In genomic region chr1:82815941-82816716, GRCm38 (mm10) we compare ENCODE assay signal across 10 mouse cellular contexts. TPM values are rescaled to one million over a fixed set of nuclear protein-coding genes. Genes with fewer than 3 reads are reported as not detected.
DNase-seq lines count a peak whose midpoint lies in the region; ATAC-seq and TF ChIP-seq lines count a peak whose summit lies in the region.
"Had no signal": no experiment of that assay in that cellular context is flagged by ENCODE, and none has a peak within 500 bp of the region (broad histone marks: within the 10 kb centered on the region; RNA-seq: fewer than 3 reads in every experiment).

No protein-coding gene starts in this region.

- WGBS in neural tube, embryonic 14.5 days, result 65% methylated on average over 17 of the region's 17 CpGs
- WGBS in hindbrain, embryonic 16.5 days, result 62% methylated on average over 16 of the region's 17 CpGs
- WGBS in liver, embryonic 16.5 days (ENCODE audit: insufficient replicate concordance), result 18% methylated on average over 17 of the region's 17 CpGs
- 45% methylated on average over 17 of the region's 17 CpGs for whole genome bisulfite sequencing in stomach, postnatal 0 days

- no peak overlapping the region for H3K4me2 ChIP-seq in neural tube, embryonic 14.5 days (ENCODE audit: low read depth, low read length)
- peak overlapping the region; percentile 19; the same call in 1 of the 2 replicates for H3K4me2 ChIP-seq in hindbrain, embryonic 16.5 days (ENCODE audit: low read length)
- H3K4me2 ChIP-seq in liver, embryonic 16.5 days (ENCODE audit: low read depth, low read length), result peak overlapping the region; percentile 61
- H3K4me2 ChIP-seq in stomach, postnatal 0 days (replicated peaks; ENCODE audit: low read depth), result no peak overlapping the region
- H3K4me2 ChIP-seq: embryonic facial prominence, embryonic 13.5 days; limb, embryonic 12.5 days had no signal

- DNase-seq in neural tube, embryonic 10.5 days (ENCODE audit: extremely low spot score, low spot score), result no peak
- DNase-seq in stomach, postnatal 0 days (ENCODE audit: low spot score), result peak; percentile 84
- no peak for DNase-seq in right cerebral cortex, postnatal 10 days (ENCODE audit: low spot score in 2 of 2)
- DNase-seq in thymus, postnatal 4 days, result no peak
- DNase-seq in retina, postnatal 1 day, result no peak

- no peaks in the 10 kb centered on the region for H3K36me3 ChIP-seq in neural tube, embryonic 14.5 days (ENCODE audit: control insufficient read depth, insufficient read depth, low read length)
- no peaks in the 10 kb centered on the region for H3K36me3 ChIP-seq in hindbrain, embryonic 16.5 days (ENCODE audit: control insufficient read depth, insufficient read depth, low read length)
- no peaks in the 10 kb centered on the region for H3K36me3 ChIP-seq in liver, embryonic 16.5 days (ENCODE audit: control insufficient read depth, insufficient read depth)
- H3K36me3 ChIP-seq in stomach, postnatal 0 days (ENCODE audit: control insufficient read depth, insufficient read depth, low read length), result no peaks in the 10 kb centered on the region
- H3K36me3 ChIP-seq: embryonic facial prominence, embryonic 13.5 days; limb, embryonic 12.5 days had no signal

- H3K9ac ChIP-seq in neural tube, embryonic 14.5 days (replicated peaks; ENCODE audit: low read depth, low read length), result no peak overlapping the region
- H3K9ac ChIP-seq in hindbrain, embryonic 16.5 days (ENCODE audit: low read depth, low read length), result no peak overlapping the region
- H3K9ac ChIP-seq in liver, embryonic 16.5 days (ENCODE audit: low read depth, low read length), result peak overlapping the region; percentile 58
- no peak overlapping the region for H3K9ac ChIP-seq in stomach, postnatal 0 days (ENCODE audit: low read length)
- H3K9ac ChIP-seq: embryonic facial prominence, embryonic 13.5 days; limb, embryonic 12.5 days had no signal

- H3K4me1 ChIP-seq in neural tube, embryonic 14.5 days (ENCODE audit: control insufficient read depth, insufficient read depth, low read length), result no peaks in the 10 kb centered on the region
- H3K4me1 ChIP-seq in hindbrain, embryonic 16.5 days (ENCODE audit: control insufficient read depth, insufficient read depth, low read depth, low read length), result no peaks in the 10 kb centered on the region
- H3K4me1 ChIP-seq in liver, embryonic 16.5 days (ENCODE audit: control insufficient read depth, low read depth, low read length), result peaks cover 65% of the 10 kb centered on the region
- H3K4me1 ChIP-seq in stomach, postnatal 0 days (replicated peaks; ENCODE audit: control insufficient read depth, insufficient read depth), result no peaks in the 10 kb centered on the region

- no peak for TF ChIP-seq CTCF in stomach, postnatal 0 days (IDR thresholded peaks at IDR 0.05; ENCODE audit: low read depth)

- H3K4me3 ChIP-seq in neural tube, embryonic 14.5 days (ENCODE audit: low read depth, low read length), result no peak overlapping the region
- H3K4me3 ChIP-seq in hindbrain, embryonic 16.5 days (ENCODE audit: low read length), result no peak overlapping the region
- peak overlapping the region; percentile 28 for H3K4me3 ChIP-seq in liver, embryonic 16.5 days (ENCODE audit: low read depth, low read length)
- H3K4me3 ChIP-seq in stomach, postnatal 0 days (ENCODE audit: low read depth, low read length), result no peak overlapping the region
- H3K4me3 ChIP-seq: embryonic facial prominence, embryonic 13.5 days; limb, embryonic 12.5 days had no signal

- peak; percentile 56; the same call in 1 of the 2 replicates for ATAC-seq in neural tube, embryonic 14.5 days (ENCODE audit: low read depth)
- ATAC-seq in hindbrain, embryonic 16.5 days, result 0 out of 2 replicates have a peak, but pooled peaks have one; percentile 6
- ATAC-seq in liver, embryonic 16.5 days (ENCODE audit: low read depth), result peak; percentile 97
- ATAC-seq in stomach, postnatal 0 days (ENCODE audit: low FRiP score, low TSS enrichment), result peak; percentile 93

- no peak overlapping the region for H3K27ac ChIP-seq in neural tube, embryonic 14.5 days (ENCODE audit: low read depth, low read length)
- H3K27ac ChIP-seq in hindbrain, embryonic 16.5 days (ENCODE audit: low read depth, low read length), result no peak overlapping the region
- peak overlapping the region; percentile 96 for H3K27ac ChIP-seq in liver, embryonic 16.5 days (ENCODE audit: low read length)
- H3K27ac ChIP-seq in stomach, postnatal 0 days (replicated peaks), result 0 out of 2 replicates have a peak overlapping the region, but pooled peaks have one; percentile 8
- H3K27ac ChIP-seq: embryonic facial prominence, embryonic 13.5 days; limb, embryonic 12.5 days had no signal

- no peaks in the 10 kb centered on the region for H3K27me3 ChIP-seq in neural tube, embryonic 14.5 days (ENCODE audit: control insufficient read depth, insufficient read depth, low read length)
- no peaks in the 10 kb centered on the region for H3K27me3 ChIP-seq in hindbrain, embryonic 16.5 days (replicated peaks; ENCODE audit: control insufficient read depth, insufficient read depth, low read length)
- no peaks in the 10 kb centered on the region for H3K27me3 ChIP-seq in liver, embryonic 16.5 days (ENCODE audit: control insufficient read depth, insufficient read depth, low read depth, low read length)
- no peaks in the 10 kb centered on the region for H3K27me3 ChIP-seq in stomach, postnatal 0 days (ENCODE audit: control insufficient read depth, insufficient read depth, low read length)
- H3K27me3 ChIP-seq: embryonic facial prominence, embryonic 13.5 days; limb, embryonic 12.5 days had no signal

- no peaks in the 10 kb centered on the region for H3K9me3 ChIP-seq in neural tube, embryonic 14.5 days (ENCODE audit: control insufficient read depth, low read length)
- no peaks in the 10 kb centered on the region for H3K9me3 ChIP-seq in hindbrain, embryonic 16.5 days (ENCODE audit: control insufficient read depth, low read length)
- no peaks in the 10 kb centered on the region for H3K9me3 ChIP-seq in liver, embryonic 16.5 days (replicated peaks; ENCODE audit: control insufficient read depth, low read length)
- no peaks in the 10 kb centered on the region for H3K9me3 ChIP-seq in stomach, postnatal 0 days (ENCODE audit: control insufficient read depth, low read length)
- H3K9me3 ChIP-seq: embryonic facial prominence, embryonic 13.5 days; limb, embryonic 12.5 days had no signal

- no peak for TF ChIP-seq EP300 in stomach, postnatal 0 days (optimal IDR thresholded peaks at IDR 0.05)

RNA-seq across cellular contexts. Expression of gene Agfg1, which starts 23.2 kb away (rescaled TPM):
- 39.5 and 45.9 TPM in 2 replicates for polyA plus RNA-seq in neural tube, embryonic 14.5 days (2014; fragmentation: Nextera tagmentation; extraction: Ambion mirVana)
- polyA plus RNA-seq in hindbrain, embryonic 16.5 days (2015; fragmentation: Nextera tagmentation; extraction: Ambion mirVana), result 23.9 and 27.7 TPM in 2 replicates
- 39.0 and 44.7 TPM in 2 replicates for polyA plus RNA-seq in liver, embryonic 16.5 days (2015; fragmentation: Nextera tagmentation; extraction: Ambion mirVana)
- polyA plus RNA-seq in stomach, postnatal 0 days (2015; fragmentation: Nextera tagmentation; extraction: Ambion mirVana), result 18.2 and 18.8 TPM in 2 replicates

RNA-seq across cellular contexts. Expression of gene Gm47791, which starts 45.1 kb away (rescaled TPM):
- not detected in 2 replicates for polyA plus RNA-seq in neural tube, embryonic 14.5 days (2014; fragmentation: Nextera tagmentation; extraction: Ambion mirVana)
- not detected in 2 replicates for polyA plus RNA-seq in hindbrain, embryonic 16.5 days (2015; fragmentation: Nextera tagmentation; extraction: Ambion mirVana)
- polyA plus RNA-seq in liver, embryonic 16.5 days (2015; fragmentation: Nextera tagmentation; extraction: Ambion mirVana), result not detected in 2 replicates
- not detected in 2 replicates for polyA plus RNA-seq in stomach, postnatal 0 days (2015; fragmentation: Nextera tagmentation; extraction: Ambion mirVana)
- polyA plus RNA-seq: embryonic facial prominence, embryonic 13.5 days; limb, embryonic 12.5 days had no signal

RNA-seq across cellular contexts. Expression of gene Tm4sf20, which starts 47.9 kb away (rescaled TPM):
- not detected in 2 replicates for polyA plus RNA-seq in neural tube, embryonic 14.5 days (2014; fragmentation: Nextera tagmentation; extraction: Ambion mirVana)
- not detected in 2 replicates for polyA plus RNA-seq in hindbrain, embryonic 16.5 days (2015; fragmentation: Nextera tagmentation; extraction: Ambion mirVana)
- polyA plus RNA-seq in liver, embryonic 16.5 days (2015; fragmentation: Nextera tagmentation; extraction: Ambion mirVana), result 1.2 TPM in 1 of 2 replicates, not detected in the other
- 0.21 and 1.0 TPM in 2 replicates for polyA plus RNA-seq in stomach, postnatal 0 days (2015; fragmentation: Nextera tagmentation; extraction: Ambion mirVana)

Comparison
In these comparisons a context has a peak if more than half of its experiments do, and no peak if none do; other contexts are left out.
1. ATAC-seq: peak in every context shown above with its lines; median percentile 97 in liver, embryonic 16.5 days; 93 in stomach, postnatal 0 days; 56 in neural tube, embryonic 14.5 days; 6 in hindbrain, embryonic 16.5 days.
2. H3K27ac ChIP-seq: peak in liver, embryonic 16.5 days (single experiment) and stomach, postnatal 0 days (single experiment); none in neural tube, embryonic 14.5 days (single experiment) and hindbrain, embryonic 16.5 days (single experiment).
3. H3K4me2 ChIP-seq: peak in hindbrain, embryonic 16.5 days (single experiment) and liver, embryonic 16.5 days (single experiment); none in neural tube, embryonic 14.5 days (single experiment) and stomach, postnatal 0 days (single experiment).